Mouse (Mus musculus): ENCODE measurements at regions not wholly inside any gene's neighbourhood (a gene's known extent, or its start where the extent isn't known, plus 50 kb on each side); places are given as distances from the start of the nearest gene placed in this dataset.

DNA sequence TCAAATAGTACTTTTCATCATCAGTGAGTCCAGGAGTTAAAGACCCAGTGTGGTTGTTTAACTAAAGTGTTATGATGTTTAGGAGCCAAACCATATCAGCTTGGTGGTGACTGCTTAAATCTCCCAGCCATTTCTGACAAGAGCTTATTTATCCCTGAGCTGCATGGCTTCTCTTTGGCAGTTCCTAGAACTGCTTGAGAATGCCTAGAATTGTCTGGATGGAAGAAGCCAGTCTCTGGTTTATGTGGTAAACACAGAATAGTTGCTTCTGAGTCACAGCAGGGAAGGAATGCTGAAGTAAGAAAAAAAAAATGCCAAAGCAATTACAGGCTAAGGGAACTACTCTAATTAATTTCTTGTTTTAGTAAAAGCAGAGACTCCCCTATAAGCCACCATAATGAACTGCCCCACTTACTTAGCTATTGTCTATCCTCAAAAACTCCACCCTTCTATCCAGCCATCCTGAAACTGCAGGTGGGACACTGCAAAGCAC, 390.5 kb downstream of the Fut8 start:
- TF ChIP-seq CTCF (conservative IDR thresholded peaks at IDR 0.05; ENCODE audit: insufficient read depth, insufficient read length, low read depth, low read length) = no peak
- no peak for TF ChIP-seq POLR2A (IDR thresholded peaks at IDR 0.05; ENCODE audit: low read depth, low read length)
